Mouse (Mus musculus) spleen, postnatal 14 days (tissue): Measurements from ENCODE around the gene Pctp.

Source experiments
- DNase-seq, 2 experiments: peaks; one replicate each; pipeline ENCODE4 v3.0.0; 2021 to 2022; ENCODE audit warnings: low spot score in 2 of 2

Pctp gene

DNA sequence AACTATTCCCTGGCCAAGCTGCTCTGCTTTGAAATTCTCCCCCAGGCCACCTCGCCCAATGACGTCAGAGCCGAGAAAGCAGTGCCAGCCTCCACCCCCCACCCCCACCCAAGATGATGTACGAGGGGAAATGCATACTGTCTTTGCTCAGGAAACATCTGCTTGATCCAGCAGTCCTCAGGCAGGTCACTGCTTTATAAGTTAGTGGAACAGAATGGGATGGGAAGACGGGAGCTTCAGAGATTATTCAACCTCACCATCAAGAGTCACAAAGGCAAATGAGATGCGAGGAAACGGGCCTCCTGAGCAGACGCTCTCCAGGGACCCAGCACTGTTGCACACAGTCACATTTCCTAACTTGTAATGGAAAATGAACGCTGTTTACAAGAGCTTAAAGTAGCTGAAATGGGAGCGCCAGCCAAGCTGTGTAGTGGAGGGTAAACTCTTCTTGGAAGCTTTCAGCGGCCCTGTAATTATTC, 24.3 kb downstream of the Pctp start:
- no peak for DNase-seq

DNA sequence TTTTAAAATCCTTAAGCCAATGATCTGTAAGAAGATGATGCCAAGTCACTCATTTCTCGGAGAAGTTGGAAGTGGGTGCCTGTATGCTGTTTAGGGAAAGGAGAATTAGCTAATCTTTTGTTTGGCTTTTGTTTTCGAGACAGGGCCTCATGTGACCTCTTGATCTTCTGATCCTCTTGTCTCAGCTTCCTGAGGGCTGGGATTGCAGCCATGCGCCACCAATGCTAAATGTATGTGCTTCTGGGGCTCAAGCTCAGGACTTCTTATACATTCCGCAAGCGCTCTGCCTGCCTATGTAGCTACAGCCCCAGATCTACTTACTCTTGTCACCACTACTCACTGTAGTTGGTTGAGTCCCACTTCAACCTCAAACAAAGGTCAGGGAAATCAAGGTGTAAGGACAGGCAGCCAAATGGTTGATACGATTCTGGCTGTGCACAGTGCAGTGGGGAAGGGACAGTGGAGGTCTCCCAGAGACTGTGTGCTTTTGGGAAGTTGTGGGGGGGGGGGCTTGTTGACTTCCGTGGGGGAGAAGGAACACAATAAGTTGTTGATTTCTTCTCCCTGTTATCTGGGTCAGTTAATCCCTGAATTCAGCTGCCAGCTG, 24.8 kb downstream of the Pctp start:
- DNase-seq = no peak

DNA sequence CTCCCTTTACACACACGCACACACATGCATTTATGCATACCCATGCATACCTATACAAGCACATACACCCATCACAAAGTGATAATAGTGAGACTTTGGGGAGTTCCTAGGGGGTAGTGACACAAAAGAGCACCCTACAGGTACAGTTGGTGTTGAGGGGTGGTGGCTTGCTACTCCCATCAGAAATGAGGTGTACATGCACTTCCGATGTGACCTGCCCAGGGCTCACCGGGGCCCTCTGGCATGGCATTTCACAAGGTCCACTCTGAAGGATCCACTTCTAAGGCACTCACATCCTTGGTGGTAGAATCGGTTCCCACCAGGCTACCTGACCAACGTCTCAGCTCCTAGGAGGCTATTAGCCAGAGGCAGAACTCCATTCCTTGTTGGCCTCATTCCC, 26.3 kb downstream of the Pctp start:
- DNase-seq = no peak

DNA sequence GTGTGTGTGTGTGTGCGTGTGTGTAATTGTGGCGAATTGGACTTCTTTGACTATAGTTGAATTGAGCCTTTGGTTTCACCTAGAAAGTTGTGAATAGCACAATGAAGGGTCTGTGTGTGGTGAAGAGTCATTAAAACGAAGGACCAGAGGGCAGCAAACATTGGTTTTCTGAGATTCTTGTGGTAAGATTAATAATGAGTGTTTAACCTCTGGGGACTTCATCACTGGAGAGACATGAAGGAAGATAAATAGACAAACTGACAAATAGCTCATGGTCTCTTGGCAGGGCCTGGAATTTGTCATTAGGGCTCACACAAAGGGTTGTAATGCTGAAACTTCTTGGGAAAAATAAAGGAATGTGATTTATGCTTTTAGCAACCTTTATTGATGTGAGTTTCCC, 31.4 kb downstream of the Pctp start:
- no peak for DNase-seq

DNA sequence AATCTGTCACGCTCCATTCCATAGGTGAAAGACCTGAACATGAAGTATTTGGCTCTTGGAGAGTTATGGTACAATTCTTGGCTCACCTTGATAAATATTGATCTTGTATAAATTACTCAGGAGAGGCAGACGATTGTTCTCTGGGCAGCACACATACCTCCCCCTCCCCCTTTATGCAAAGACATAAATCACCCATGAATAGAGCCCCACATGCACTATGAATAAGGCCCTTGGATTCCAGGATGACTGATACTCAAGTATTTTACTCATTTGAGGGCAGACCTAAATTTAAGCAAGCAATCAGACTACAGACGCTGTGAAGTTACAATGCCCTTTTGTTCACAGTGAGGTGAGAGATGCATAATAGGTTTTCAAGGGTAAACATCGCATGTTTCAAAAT, 32.0 kb downstream of the Pctp start:
- DNase-seq = no peak

DNA sequence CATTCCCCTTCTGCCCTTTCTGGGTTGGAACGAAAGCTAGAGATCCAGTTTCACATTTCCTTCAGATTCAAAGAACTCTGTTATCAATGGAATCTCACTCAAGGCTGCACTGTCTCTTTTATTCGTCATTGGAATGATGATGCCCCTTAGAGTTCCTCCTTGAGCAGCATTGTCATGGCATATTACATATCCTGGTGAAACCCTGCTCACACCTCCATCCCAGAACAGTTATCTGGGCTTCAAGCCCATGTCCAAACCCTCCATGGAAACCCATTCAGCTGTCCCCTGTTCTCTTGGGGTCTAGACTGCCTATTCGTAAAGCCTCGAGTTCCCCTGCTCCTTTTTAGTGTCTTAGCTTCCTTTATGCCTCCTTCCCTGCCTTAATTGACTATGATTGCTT, 33.6 kb downstream of the Pctp start:
- DNase-seq = no peak

DNA sequence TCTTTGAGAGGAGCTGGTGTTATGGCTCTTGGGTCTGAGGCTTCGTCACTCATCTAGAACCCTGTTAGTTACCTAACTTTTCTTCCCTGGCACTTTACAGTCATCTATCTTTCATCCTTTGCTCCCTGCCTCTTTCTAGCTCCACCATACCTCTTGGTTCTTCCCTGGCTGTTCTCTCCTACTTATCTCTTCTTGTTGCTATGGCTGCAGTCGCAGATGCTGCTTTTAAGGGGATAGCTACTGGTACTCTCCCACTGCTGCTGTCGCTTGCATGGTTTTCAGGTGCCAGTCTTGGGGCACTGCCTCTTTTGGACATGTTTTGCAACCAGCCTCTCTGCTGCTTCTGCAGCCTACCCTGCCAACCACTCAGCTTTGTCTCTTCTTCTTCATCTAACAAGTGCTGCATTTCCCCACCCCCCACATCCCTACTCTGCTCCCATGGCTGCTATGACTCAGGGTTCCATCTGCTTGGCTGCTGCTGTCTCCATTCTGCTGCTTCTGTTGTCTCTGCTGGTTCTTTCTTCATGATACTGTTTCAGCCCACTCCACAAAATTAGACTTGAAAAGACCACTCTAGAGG, 51.9 kb downstream of the Pctp start:
- DNase-seq = no peak

DNA sequence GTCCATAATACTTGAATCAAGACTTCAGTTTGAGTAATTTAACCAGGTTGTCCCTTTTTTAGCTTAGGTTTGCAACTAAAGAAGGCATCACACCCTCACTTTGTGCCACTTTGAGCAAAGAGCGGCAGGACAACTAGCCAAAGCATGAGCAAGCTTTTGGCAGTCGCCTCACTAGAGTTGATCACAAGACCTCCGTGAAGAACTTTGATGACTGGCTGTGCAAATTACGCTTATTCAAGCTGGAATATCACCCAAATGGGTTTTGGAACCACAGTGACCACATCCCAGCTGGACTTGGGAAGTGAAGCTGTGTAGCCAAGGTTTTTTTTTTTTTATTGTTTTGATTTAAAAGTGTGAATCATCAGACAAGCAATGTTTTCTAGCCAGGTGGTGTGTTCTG, 54.9 kb downstream of the Pctp start:
- no peak for DNase-seq

DNA sequence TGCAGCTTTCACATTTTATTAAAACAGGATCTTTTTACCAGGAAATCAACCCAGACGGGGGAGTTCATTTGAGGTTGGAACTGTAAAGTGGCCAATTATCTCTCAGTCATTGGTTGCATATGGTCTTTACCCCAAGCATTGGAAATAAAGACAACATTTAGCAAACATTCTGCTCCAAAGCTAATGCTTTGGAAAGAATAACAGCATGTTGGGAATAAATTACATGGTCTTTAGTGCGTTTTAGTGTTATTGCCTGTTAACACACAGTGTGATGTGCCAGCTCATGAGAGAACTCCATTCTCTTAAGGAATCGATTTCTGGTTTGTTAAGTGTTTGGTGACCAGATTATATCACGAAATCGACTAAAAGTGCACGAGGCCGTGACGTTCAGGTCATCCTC, 57.5 kb downstream of the Pctp start:
- no peak for DNase-seq

DNA sequence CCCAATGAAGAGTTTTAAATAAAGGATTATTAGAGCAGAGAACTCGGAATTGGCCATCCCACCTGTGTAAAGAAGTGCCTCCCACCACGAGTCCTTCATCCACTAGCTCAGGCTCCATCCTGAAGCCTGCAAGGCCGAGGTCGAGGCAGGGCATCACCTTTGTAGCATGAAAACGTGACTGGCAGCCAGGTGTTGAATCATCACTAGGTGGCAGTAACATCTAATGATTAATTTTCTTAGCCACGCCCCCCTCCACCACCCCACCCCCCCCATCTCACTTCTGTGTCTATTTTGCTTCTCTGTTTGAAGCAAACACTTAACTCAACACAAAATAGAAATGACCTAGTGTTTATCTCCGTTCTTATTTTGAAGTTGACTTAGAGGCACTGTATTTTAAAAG, 65.5 kb downstream of the Pctp start:
- no peak for DNase-seq
